10 mouse cellular contexts compared by ENCODE assay signal in the genomic region with DNA sequence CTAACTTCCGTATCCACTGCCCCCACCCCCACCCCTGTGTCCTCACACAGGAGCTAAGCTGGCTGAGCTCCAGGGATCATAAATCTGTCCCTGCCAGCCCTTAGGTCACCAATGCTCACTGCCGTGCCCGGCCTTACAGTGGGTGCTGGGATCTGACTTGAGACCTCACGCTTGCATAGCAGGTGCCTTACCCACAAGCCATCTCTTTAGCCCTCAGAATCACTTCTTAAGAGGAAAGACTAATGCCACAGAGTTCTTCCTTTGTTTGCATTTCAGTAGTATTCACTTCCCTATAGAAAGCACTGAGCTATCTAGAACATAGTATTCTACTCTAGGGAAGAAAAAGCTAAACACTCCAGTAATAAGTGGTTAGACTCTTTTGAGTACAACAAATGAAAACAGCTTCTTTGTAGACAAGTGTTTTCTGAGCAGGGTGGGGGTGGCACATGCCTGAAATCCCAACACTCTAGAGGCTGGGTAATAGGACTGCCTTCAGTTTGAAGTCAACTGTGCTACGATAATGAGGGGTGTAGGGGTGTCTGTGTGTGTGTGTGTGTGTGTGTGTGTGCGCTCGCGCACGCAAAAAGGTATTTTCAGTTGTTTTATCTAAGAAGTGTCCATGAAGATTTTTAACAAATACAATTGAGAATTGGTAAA. TPM values are rescaled to one million over a fixed set of nuclear protein-coding genes. Genes with fewer than 3 reads are reported as not detected.
DNase-seq lines count a peak whose midpoint lies in the region; ATAC-seq and TF ChIP-seq lines count a peak whose summit lies in the region.
"Had no signal": no experiment of that assay in that cellular context is flagged by ENCODE, and none has a peak within 500 bp of the region (broad histone marks: within the 10 kb centered on the region; RNA-seq: fewer than 3 reads in every experiment).

No protein-coding gene starts in this region.

- intact Hi-C loops in left cerebral cortex, postnatal 25 days (cut with DNase I), result no loop called here

- no peak overlapping the region for H3K9ac ChIP-seq in ES-E14 (ENCODE audit: insufficient read depth, low read depth, low read length, poor library complexity, severe bottlenecking)
- H3K9ac ChIP-seq in intestine, embryonic 16.5 days (ENCODE audit: low read depth, low read length), result no peak overlapping the region
- H3K9ac ChIP-seq: liver, embryonic 15.5 days had no signal

- ATAC-seq in intestine, embryonic 16.5 days, result peak; percentile 94
- peak; percentile 74 for ATAC-seq in megakaryocyte, adult 5-6 weeks (ENCODE audit: poor library complexity, severe bottlenecking)

- no peak overlapping the region for H3K4me2 ChIP-seq in intestine, embryonic 16.5 days (ENCODE audit: low read depth, low read length)
- H3K4me2 ChIP-seq: liver, embryonic 15.5 days had no signal

- no peaks in the 10 kb centered on the region for H3K9me3 ChIP-seq in ES-E14 (ENCODE audit: control insufficient read depth, insufficient read depth, low read depth, low read length)
- H3K9me3 ChIP-seq in intestine, embryonic 16.5 days (ENCODE audit: control insufficient read depth, low read length), result no peaks in the 10 kb centered on the region
- H3K9me3 ChIP-seq: G1E; liver, embryonic 15.5 days had no signal

- H3K36me3 ChIP-seq in ES-E14 (ENCODE audit: control insufficient read depth, insufficient read depth, low read length, poor library complexity, severe bottlenecking), result no peaks in the 10 kb centered on the region
- H3K36me3 ChIP-seq in intestine, embryonic 16.5 days (ENCODE audit: control insufficient read depth, insufficient read depth, low read length), result no peaks in the 10 kb centered on the region
- H3K36me3 ChIP-seq: G1E; liver, embryonic 15.5 days had no signal

- 63% methylated on average over 9 of the region's 9 CpGs for WGBS in intestine, embryonic 16.5 days

- no peaks in the 10 kb centered on the region; a peak in 1 of 4 replicates for H3K4me1 ChIP-seq in ES-E14 (ENCODE audit: control insufficient read depth in 2 of 2, insufficient read depth in 2 of 2, low read length in 2 of 2, poor library complexity in 1 of 2)
- H3K4me1 ChIP-seq in intestine, embryonic 16.5 days (ENCODE audit: control insufficient read depth, insufficient read depth, low read length), result 0 out of 2 replicates have a peak, but pooled peaks cover 3% of the 10 kb centered on the region

- in situ Hi-C loops in ES-E14 (cut with MboI; ENCODE audit: low sequenced_read_pairs in 2 of 2, unreplicated experiment in 2 of 2), result no loop called here

- no peak overlapping the region for H3K4me3 ChIP-seq in ES-E14 (ENCODE audit: insufficient read depth in 1 of 2, low read depth in 1 of 2, low read length in 2 of 2, poor library complexity in 1 of 2, severe bottlenecking in 1 of 2)
- no peak overlapping the region for H3K4me3 ChIP-seq in intestine, embryonic 16.5 days (ENCODE audit: low read length)
- H3K4me3 ChIP-seq: liver, embryonic 15.5 days had no signal

- H3K27ac ChIP-seq in ES-E14 (ENCODE audit: insufficient read depth, low read depth, low read length, poor library complexity, severe bottlenecking), result 0 out of 2 replicates have a peak overlapping the region, but pooled peaks have one; percentile 31
- H3K27ac ChIP-seq in intestine, embryonic 16.5 days (ENCODE audit: low read length), result no peak overlapping the region; the same call in none of the 2 replicates
- H3K27ac ChIP-seq: liver, embryonic 15.5 days had no signal

- no peak for DNase-seq in ES-E14 (ENCODE audit: low read depth, low spot score)
- peak; percentile 51 for DNase-seq in adipocyte (ENCODE audit: low spot score)
- no peak for DNase-seq in left cerebral cortex, postnatal 25 days (ENCODE audit: low spot score in 2 of 2)
- DNase-seq in layer of hippocampus, adult 11-12 months (ENCODE audit: low spot score), result no peak
- no peak for DNase-seq in cerebellum, adult 9-10 months
- DNase-seq: gastrocnemius, postnatal 14 days had no signal

- no peaks in the 10 kb centered on the region for H3K27me3 ChIP-seq in intestine, embryonic 16.5 days (replicated peaks; ENCODE audit: control insufficient read depth, insufficient read depth, low read length)
- H3K27me3 ChIP-seq: liver, embryonic 15.5 days had no signal

TF ChIP-seq in ES-E14, 5 proteins besides CTCF, POLR2A, EP300 and RAD21:
- TF ChIP-seq ZC3H11A (IDR thresholded peaks at IDR 0.05; ENCODE audit: borderline replicate concordance, low read depth, low read length) (no peak), CHD2 (IDR thresholded peaks at IDR 0.05; ENCODE audit: low read depth, low read length) (no peak), HCFC1 (IDR thresholded peaks at IDR 0.05; ENCODE audit: borderline replicate concordance, insufficient read depth, low read length) (no peak), ZNF384 (IDR thresholded peaks at IDR 0.05; ENCODE audit: low read depth, low read length) (no peak), MAFK (IDR thresholded peaks at IDR 0.05; ENCODE audit: insufficient read depth, low read depth, low read length) (no peak)

RNA-seq across cellular contexts. Expression of gene Gdpd1, which starts 34.4 kb away (rescaled TPM):
- 2.6 and 5.0 TPM in 2 replicates for total RNA-seq in ES-E14 (2012; rRNA removed)
- polyA plus RNA-seq in intestine, embryonic 16.5 days (2015; fragmentation: Nextera tagmentation; extraction: Ambion mirVana), result 24.5 and 24.7 TPM in 2 replicates
- total RNA-seq in megakaryocyte, adult 5-6 weeks (2015), result 0.18 and 0.22 TPM in 2 replicates
- 0.08 and 0.44 TPM in 2 replicates for total RNA-seq in megakaryocyte, adult 5-6 weeks (2017)
- total RNA-seq in left cerebral cortex, postnatal 25 days (2021), result 10 to 100 TPM; 41.3 to 46.1 TPM

RNA-seq across cellular contexts. Expression of gene Ypel2, which starts 45.9 kb away (rescaled TPM):
- total RNA-seq in ES-E14 (2012; rRNA removed), result 3.3 and 3.6 TPM in 2 replicates
- 7.5 and 8.6 TPM in 2 replicates for polyA plus RNA-seq in intestine, embryonic 16.5 days (2015; fragmentation: Nextera tagmentation; extraction: Ambion mirVana)
- 6.7 and 7.5 TPM in 2 replicates for total RNA-seq in megakaryocyte, adult 5-6 weeks (2015)
- 5.6 and 6.9 TPM in 2 replicates for total RNA-seq in megakaryocyte, adult 5-6 weeks (2017)
- total RNA-seq in left cerebral cortex, postnatal 25 days (2021), result 10 to 100 TPM; 49.8 to 61.2 TPM

RNA-seq across cellular contexts. Expression of gene Smg8, which starts 47.1 kb away (rescaled TPM):
- total RNA-seq in ES-E14 (2012; rRNA removed), result 30.9 and 33.5 TPM in 2 replicates
- polyA plus RNA-seq in intestine, embryonic 16.5 days (2015; fragmentation: Nextera tagmentation; extraction: Ambion mirVana), result 14.3 and 15.3 TPM in 2 replicates
- 12.4 and 16.5 TPM in 2 replicates for total RNA-seq in megakaryocyte, adult 5-6 weeks (2015)
- total RNA-seq in megakaryocyte, adult 5-6 weeks (2017), result 17.1 and 19.0 TPM in 2 replicates
- 10 to 100 TPM; 16.6 to 16.9 TPM for total RNA-seq in left cerebral cortex, postnatal 25 days (2021)

Comparison
In these comparisons a context has a peak if more than half of its experiments do, and no peak if none do; other contexts are left out.
1. RNA of gene Ypel2, which starts 45.9 kb away (total RNA-seq): 49.8 to 61.2 TPM in left cerebral cortex, postnatal 25 days; 5.6 to 7.5 TPM in megakaryocyte, adult 5-6 weeks and 3.3 to 3.6 TPM in ES-E14; every median in the first group is over 4 times any median in the second.